Mouse (Mus musculus) kidney, adult 18-20 months (tissue): ENCODE results near the gene Alk.

Source experiments
- DNase-seq: peaks from one replicate; pipeline ENCODE4 v3.0.0; 2021

Gene Alk

DNA sequence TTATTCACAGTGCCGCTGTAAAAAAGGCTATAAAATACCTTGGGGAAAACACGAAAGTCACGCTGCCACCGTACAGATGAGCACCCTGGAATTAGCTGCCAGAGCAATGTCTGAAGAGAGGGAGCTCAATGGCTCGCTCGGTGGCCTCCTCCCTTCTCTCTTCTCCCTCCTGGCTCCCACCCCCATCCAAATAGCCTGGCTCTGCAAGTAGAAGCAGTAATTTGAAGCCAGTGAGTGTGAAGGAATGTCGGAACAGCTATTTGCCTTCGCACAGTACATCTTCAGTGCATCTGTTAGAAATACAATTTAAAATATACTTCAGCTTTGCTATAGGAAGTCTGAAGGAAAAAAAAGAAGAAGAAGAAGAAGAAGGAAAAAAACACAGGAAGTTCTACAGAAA, 208.5 kb downstream of the Alk start:
- DNase-seq: no peak

DNA sequence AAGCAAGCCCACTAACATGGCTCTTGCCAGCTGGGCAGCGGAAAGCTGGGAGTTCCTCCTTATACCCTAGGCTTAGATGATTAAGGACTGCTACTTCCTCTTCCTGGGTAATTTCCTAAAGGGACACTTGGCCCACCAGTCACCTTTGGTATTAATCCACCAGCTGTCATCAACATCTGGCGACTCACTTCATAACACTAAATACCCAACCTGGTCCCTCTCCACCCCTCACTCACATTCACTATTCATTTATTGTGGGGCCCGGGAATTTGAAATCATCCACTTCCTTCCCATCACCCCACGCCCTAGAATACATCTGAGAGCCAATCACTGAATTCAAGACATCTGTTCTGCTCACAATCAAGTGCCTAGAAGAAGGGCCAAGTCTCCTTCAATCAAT, 235.4 kb downstream of the Alk start:
- no peak for DNase-seq

DNA sequence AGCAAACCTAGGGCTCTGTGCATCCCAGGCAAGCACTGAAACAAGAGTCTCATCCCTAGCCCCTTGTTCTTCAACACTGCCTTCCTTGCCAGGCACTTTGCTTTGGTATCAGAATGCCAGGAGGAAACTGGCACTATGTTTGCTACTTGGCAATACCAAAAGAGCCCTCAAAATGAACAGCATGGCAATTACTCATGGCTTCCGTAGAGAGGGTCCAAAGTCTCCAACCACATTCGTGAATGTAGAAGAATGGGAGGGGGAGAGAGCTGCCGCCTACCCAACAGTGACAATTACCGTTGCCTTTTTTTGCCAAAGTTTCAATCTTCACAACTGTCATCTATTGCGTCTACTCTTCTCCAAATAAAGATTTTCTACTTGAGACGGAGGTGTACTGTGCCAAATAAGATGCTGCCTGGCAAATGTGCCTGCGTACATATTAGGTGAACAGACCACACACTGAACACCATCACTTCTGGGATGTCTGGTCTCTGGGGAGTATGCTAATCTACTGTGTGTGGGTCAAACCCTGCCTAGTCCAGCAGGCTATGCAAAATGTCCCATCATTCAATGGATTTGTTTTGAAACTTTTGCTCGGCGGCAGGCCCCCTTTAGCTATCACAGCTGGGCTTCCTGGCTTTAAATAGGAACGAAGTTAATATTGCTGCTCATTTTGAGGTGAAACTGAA, 241.5 kb downstream of the Alk start:
- no peak for DNase-seq

DNA sequence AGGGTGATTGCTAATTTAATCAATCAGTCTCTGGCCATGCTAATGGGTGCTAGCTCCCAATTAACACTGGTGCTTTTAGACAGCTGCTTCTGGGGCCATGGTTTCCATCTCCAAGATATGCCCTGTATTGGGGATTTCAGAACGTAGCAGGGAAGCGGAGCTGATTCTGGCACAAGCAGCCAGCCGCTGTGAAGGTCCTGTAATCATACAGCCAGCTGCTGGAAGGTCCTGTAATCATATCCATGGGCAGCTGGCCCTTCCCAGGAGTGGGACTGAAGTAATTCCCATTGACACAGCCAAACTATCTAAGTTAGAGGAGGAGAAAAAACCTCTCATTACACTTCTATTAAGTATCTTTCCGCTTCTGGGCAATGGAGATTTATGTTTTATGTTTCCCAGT, 242.5 kb downstream of the Alk start:
- no peak for DNase-seq

DNA sequence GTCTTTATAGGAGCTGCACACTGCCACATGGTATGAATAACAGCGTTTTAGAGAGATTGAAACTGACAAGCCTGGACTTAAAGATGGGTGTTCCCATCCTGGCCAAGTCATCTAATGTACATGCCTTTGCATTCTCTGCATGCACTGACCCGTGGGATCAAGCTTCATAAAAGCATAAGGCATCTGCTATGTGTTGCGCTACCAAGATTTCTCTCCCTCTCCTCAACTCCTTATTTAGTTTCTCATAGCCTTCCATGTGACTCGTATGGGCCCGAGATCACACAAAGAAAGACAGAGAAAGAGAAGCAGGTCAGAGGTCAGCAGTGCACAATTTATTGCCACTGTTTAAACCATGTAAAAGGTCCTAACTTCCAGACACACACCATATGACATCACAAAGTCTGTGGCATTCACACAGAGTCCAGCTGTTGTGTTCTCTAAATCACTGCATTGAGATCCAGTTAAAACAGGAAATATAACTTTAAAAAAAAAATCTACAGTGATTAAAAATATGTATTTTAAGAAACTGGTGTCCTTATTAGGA, 247.6 kb downstream of the Alk start:
- no peak for DNase-seq

DNA sequence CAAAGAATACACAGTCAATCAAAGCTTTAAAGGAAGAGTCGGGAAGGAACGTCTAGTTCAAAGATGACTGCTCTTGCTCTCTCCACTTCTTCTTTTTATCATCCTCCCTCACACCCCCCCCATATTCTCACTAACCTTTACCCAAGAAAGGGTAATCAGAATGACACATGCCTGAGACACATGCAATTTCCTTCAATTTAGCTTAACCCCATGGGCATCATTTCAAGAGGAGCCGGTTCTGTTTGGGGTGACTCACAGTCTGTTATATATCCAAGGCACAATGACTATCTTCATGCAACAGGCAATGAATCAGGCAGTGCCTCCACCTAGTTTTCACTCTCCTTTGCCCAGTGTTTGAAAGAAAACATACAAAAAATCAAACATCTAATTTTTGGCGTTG, 265.0 kb downstream of the Alk start:
- DNase-seq: no peak

DNA sequence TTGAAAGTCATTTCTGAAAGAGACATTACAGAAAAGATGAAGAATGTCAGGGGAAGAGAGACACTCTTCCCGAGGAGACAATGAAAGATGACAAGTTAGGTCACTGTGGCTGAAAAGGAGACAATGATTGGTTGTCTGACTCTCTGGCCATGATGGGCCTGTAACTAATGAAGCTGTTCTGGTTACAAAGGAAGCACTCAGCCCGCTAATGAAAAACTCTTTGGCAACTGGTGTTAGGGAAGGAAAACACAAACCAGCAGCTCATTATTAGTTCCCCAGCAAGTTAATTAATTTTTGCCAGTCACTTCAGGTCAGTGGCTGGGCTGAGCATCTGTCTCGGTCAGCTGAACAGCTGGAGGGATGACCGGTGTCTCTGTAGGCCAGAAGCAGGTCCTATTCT, 271.5 kb downstream of the Alk start:
- no peak for DNase-seq

DNA sequence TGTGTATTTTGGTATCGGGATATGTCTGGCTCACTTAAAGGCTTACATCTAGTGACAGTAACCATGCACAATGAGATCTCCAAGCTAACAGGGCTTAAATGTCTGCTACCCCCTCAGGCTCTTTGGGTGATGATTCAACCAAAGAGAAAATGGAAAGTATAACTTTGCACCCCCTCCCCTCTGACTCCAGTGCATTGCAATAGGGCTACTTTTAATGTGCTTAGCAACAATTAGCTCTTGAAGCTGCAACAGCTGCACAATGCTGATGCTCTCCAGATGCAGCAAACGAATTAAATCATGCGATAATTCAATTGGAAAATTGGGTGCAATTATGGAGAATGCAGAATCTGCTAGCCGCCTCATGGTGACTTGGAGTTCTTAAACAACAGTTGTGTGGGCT, 278.5 kb downstream of the Alk start:
- DNase-seq: no peak

DNA sequence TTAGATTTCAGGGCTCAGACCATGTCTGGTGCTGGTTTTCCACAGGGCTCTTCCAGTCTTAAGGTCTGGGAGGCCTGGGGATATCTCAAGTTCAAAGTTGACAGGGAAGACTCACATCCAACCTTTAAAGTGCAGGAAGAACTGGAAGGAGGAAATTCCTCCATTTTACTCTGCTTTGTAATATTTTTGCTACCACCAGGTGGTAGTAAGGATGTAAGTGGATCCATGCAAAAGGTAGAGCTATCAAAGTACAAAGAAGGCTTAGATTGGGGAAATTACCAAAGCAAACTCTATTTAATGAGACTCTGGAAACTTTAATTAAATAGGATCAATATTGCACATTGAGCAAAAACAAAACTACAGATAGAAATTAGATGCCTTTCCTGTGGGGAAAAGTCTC, 284.9 kb downstream of the Alk start:
- DNase-seq: no peak

DNA sequence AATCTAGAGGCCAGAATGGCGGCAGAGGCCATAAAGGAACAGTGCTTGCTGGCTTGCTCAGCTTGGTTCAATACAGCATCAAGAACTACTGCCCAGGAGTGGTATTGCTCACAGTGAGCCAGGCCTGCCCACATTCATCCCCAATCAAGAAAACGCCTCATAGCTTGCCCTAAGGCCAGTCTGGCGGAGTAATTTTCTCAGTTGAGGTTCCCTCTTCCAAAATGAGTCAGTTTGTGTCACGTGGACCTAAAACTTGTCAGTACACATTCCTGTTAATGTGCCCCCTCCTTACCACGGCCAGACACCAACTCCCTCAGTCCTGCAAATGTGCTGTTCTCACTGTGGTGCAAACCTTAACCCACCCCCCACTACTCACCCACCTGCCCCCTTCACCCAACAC, 304.8 kb downstream of the Alk start:
- DNase-seq: no peak

DNA sequence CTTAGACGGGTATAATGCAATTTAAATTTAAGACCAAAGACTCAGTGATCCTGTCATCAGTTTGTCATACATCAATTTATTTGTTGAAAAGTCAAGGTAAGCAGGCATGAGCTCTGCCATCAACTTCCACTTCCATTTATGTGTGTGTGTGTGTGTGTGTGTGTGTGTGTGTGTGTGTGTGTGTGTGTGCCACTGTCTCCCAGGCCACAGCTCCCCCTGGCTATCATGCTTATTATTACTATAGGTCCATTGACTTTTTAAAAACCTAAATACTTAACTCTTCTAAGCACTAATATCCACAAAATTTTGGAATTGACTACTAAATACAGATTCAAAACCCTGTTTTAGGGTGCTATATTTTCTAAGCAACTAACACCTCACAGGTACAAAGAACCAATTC, 308.1 kb downstream of the Alk start:
- DNase-seq: no peak

DNA sequence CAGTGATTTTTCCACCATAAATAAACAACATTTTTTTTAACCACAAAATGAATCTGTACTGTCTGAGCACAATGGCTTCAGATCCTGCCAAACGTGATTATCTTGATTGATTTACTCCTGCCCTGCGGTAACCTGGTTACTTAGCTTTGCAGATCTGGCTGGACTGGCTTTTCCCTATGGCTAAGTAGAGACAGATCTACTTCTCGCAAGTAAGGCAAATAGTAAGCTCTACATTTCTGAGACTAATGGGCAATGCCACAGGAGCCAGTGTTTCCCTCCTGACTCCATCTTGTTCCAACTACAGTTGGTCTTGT, 311.2 kb downstream of the Alk start:
- no peak for DNase-seq

DNA sequence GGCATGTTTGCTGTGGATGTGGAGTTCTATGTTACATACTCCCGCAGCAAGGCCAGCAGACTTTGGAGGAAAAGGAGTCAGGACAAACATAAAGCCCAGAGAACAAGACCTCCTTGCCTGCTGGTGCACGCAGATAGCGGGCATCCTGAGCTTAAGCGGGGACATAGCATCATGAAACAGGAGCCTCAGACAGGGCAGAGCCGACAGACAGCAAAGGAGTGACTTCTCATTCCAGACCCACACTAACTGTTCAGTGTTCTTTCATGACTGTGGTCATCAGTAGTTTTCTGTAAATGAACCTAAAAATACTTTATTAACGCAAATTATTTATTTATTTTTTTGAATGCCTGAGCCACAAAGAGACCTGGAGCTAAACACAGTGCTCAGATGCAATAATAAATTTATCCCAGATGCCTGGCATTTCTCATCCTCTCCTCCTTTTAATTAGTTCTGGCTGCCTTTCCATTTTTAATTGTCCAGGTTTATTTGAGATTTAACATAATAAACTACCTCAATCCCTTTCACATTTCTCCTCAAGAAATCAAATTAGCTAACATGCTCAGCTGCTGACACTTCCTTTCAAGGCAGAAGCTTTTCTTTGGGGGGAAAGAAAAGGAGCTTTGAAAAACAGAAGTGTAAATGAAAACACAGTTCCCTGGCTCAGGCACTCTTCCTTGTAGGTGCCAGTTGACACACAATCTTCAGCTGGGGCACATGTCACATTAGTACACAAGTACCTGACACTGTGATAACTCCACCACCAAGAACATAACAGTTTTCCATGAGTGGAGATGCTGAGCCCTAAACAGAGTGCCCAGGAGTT, 311.8 kb downstream of the Alk start:
- no peak for DNase-seq

DNA sequence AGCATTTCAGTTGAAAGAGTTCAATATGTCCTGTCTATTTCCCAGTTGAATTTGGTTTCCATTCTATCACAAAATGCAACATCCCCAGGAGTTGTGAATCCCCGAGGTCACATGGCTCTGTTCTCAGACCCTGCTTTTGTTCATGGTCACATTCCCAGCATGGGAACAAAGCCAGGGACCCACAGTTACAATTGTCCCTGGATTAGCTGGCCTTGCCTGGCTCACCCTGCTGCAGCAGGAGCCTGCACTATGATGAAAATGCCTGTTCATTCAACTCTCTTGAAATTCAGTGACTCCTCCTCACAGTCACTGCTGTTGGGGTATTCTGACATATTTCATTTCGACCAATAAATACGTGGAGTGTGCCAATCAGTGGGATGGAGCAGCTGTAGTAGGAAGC, 318.5 kb downstream of the Alk start:
- no peak for DNase-seq

DNA sequence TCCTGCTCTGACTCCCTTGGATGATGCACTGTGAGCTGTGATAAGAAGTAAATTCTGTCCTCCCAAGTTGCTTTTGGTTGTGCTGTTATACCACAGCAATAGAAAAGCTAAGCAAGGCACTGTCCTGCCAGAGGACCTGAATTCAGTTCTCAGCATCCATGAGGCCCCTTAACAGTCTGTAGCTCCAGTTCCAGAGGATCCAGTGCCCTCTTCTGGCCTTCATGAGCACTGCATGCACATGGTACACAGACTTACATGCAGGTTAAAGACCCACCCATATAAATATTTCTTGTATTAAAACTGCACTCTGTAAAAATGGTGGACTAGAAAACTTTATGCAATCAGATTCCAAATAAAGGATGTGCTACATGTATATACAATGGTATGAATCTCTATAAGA, 326.1 kb downstream of the Alk start:
- DNase-seq: no peak

DNA sequence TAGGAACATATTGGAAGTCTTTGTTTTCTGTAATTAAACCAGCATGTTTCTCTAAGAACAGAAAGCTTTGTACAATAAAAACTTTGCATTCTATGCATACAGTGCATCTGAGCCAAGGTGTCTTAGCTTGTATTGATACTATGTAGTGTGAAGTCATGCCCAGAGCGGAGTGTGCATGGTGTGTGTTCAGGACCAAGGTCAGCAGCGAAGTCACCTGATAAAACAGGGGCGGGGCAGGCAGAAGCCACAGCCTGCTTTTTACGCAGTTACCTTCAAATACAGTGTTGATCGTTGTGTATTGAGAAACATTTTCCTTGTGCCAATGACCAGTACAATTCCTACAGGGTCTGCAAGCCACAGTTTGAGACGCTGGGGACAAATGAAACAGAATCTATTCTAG, 327.6 kb downstream of the Alk start:
- no peak for DNase-seq

DNA sequence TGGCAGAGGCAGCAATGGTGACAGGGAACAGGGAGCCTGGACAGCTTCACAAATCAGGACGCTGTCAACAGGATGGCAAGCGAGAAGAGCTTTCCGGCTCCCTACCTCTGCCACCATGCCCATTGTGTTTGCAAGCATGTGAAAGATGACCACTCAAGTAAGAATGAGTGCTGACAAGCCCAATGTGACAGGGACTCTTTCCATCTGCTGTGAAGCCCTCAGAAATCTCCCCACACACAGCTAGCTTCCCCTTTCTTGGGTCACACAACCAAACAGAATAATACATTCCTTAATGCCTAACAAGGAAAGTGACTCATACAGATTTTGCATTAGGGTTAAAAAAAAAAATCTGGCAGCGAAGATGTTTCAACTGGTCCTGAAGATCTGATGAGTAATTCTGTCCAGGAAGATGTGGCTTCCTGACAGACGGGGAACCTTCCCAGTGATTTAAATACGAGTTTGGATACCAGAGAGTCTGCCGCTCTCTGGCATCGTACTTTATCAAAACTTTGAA, 329.0 kb downstream of the Alk start:
- no peak for DNase-seq

DNA sequence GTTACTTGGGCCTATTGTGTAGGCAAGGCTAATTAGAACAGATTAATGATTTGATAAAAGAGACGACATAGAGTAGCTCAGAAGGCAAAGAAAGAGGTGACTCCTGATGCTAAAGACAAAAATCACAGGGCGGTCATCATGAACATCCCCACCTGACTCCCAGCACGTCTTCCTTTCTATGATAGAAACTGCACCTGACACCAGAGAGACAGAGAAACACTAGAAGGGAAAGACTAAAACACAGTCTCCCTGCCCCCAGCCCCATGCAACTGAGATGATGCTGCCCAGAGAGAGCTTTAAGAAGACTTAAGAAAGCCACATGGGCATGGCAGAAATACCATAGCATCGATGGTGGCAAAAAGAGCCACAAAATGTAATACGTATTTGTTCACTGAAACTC, 330.2 kb downstream of the Alk start:
- no peak for DNase-seq

DNA sequence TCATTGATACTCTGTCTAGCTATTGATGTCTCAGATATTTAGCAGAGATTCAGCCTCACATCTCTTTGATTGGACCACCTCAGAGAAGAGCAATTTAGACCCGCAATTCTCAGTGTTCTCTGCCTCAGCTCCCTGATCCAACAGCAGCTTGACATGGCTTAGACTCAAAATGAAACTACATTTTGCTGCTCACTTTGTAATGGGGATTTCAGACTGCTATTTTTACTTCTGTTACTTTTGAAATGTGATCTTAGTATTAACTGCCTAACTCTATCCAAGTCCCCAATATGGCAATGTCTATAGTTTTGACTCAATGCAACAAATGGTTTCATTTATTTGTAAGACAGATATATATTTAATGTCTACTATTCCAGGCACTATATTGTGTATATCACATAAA, 332.8 kb downstream of the Alk start:
- DNase-seq: no peak

DNA sequence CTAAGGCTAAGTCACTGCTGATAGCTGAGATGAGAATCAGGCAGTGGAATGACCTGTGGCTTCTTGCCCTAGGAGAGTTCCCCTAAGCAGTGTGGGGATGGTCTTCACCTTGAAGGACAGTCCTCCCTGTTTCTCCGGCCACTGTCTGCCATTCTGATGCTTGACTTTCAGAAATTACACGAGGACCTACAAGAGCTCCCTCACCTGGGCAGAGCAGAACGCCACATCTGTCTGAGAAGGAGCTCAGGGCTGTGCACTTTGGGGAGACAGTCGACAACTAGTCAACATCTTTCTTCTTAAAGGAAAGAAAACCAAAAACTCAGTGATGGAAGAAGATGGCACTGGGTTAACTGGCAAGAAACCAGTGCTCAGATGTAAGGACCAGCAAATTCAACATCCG, 335.9 kb downstream of the Alk start:
- no peak for DNase-seq

DNA sequence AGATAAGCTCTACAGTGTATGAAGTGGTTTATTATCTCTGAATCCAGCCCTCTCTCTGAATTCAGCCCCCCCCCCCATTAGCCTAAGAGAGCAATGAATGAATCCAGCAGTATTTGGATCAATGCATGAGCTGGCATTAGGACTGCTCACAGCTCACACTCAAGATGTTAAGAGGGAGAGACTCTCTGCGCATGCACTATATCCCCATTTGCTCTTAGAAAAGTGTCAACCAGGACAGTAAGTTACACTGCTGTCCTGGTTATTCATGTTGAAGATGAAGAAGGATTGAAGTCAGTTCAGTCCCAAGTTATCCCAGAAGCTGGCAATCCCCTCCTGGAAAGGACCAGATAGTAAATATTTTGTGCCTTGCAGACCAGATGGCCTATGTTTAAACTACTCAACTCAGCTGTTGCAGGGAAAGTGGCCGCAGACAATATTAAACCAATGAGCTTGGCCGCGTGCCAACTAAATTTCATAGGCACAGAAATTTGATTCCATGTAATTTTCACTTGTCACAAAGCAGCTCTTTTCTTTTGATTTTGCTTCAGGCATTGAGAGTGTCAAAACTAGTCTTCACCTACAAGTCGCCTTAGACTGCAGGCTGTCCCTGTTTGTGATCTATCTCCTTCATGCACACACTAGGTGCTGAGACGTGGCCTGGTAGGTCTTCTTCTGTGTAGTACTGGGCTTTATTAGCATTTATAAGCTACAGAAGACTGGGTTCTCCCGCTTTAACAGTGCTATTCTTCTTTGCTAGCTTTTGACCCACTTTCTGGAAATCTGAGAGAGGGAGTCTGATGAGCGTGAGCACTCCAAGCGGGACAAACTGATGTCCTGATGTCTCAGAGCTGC, 339.0 kb downstream of the Alk start:
- no peak for DNase-seq

DNA sequence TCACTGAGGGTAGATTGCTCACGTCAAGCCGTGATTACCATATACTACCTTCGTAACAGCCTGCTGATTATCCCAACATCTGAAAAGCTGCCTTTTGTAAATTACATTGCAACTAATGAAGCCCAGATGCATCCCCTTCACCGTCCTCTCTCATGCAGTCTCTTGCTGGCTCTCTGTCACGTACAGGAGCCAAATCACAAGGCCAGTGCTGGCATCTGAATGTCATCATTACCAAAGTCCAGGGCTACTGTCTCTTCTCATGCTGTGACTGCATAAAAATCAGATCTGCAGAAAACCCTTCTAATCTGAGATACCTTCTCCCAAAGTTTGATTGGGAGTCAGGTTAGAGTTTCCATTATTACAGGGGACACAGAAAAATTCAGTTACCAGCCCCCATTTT, 351.0 kb downstream of the Alk start:
- DNase-seq: no peak

DNA sequence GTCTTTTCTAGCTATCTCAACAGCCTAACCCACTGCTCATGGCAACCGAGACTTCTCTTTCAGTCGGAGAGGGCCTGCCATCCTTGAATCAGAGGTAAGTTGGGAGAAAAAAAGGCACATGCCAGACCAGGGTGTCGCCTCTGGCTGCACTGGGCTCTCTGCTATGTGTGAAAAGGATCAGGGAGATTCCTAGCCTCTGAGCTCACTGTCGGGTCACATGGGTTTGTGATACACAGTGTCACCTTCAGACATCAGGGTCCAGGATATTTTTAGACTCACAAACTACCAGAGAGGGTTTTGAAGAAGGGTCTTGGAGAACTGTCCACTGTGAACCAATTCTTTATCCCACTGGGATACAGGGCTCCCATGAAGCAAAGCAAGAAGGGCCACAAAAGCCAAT, 352.9 kb downstream of the Alk start:
- DNase-seq: no peak
